Mouse (Mus musculus) G1E (cell line): ENCODE data around the gene Rbpj. TPM values are rescaled to one million over a fixed set of nuclear protein-coding genes. Genes with fewer than 3 reads are reported as not detected.

Experiments
- ATAC-seq: 2 replicates; pipeline ENCODE4 v1.8.0; 2016; ENCODE audit warnings: mild to moderate bottlenecking; ENCODE audit not compliant: insufficient number of reproducible peaks, poor library complexity, low FRiP score, severe bottlenecking; ENCODE audit errors: extremely low read depth
- DNase-seq: peaks from one replicate; pipeline ENCODE4 v3.0.0; 2012; ENCODE audit warnings: low spot score
- H3K27me3 ChIP-seq: 2 replicates; pipeline ENCODE4 v1.6.1; 2012; ENCODE audit warnings: mild to moderate bottlenecking, low read length, inconsistent platforms; ENCODE audit not compliant: insufficient read depth
- H3K36me3 ChIP-seq: replicated peaks from 2 replicates; pipeline ENCODE3; 2012; ENCODE audit warnings: mild to moderate bottlenecking, inconsistent platforms
- H3K4me1 ChIP-seq: 2 replicates; pipeline ENCODE4 v1.6.1; 2012; ENCODE audit warnings: low read depth, low read length, inconsistent platforms, mixed read lengths; ENCODE audit not compliant: insufficient read depth
- H3K4me3 ChIP-seq: 2 replicates; pipeline ENCODE4 v1.5.1; 2012; ENCODE audit warnings: low read depth, mild to moderate bottlenecking, inconsistent platforms, low read length, moderate library complexity, mixed read lengths
- H3K9me3 ChIP-seq: replicated peaks from 2 replicates; pipeline ENCODE4 v1.6.1; 2012; ENCODE audit warnings: inconsistent platforms
- CTCF ChIP-seq: IDR thresholded peaks from 2 replicates; pipeline ENCODE4 v1.5.1; 2012; ENCODE audit warnings: low read depth, low read length, inconsistent platforms, mixed read lengths
- GATA1 ChIP-seq: IDR thresholded peaks from 2 replicates; pipeline ENCODE4 v1.6.1; 2012; ENCODE audit warnings: borderline replicate concordance, low read length, inconsistent platforms, mixed read lengths
- GATA2 ChIP-seq: IDR thresholded peaks from 2 replicates; pipeline ENCODE4 v1.6.1; 2012; ENCODE audit warnings: low read depth, low read length, inconsistent platforms, borderline replicate concordance
- POLR2AphosphoS5 ChIP-seq: IDR thresholded peaks from 2 replicates; pipeline ENCODE4 v1.6.1; 2012; ENCODE audit warnings: low read depth, low read length, inconsistent platforms; ENCODE audit not compliant: insufficient replicate concordance
- TAL1 ChIP-seq: conservative IDR thresholded peaks from 2 replicates; pipeline ENCODE4 v1.6.1; 2012; ENCODE audit warnings: low read depth, low read length, inconsistent platforms, mixed read lengths
- polyA plus RNA-seq: library from polyadenylated mRNA; stranded (reverse); fragments of >175 nt; gene quantifications from 2 replicates; pipeline ENCODE4 v1.2.3, GENCODE M21; 2012
- total RNA-seq, 2 experiments: library from RNA; stranded (forward) in 1 of 2; stranded (reverse) in 1 of 2; fragments of 200-1000 nt in 1 of 2; fragments of >200 nt in 1 of 2; fragmentation: Nextera tagmentation in 1 of 2; gene quantifications; 2 replicates each; pipeline ENCODE4 v1.2.3; 2014 to 2017

Rbpj gene
- total and polyA plus RNA-seq, 3 experiments, result 5.5 to 33.5 (median 17.2) TPM

DNA sequence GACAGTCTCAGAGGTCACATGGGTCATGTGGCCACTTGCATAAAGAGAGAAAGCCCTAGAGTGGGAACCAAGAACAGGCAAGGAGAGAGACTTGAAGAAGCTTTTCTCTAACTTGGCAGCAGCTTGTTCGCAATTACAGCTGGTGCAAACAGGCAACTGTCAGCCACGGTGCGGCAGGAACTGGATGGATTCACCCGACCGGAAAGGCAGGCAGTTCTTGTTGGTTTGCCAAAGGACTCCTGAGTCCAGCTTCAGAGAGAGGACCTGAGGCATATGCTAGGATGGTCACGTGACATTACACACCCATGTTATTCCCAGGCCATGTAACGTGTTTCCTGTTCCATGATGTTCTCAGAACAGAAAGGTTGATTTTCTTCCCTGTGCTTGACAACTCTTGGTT lies 222.4 kb downstream of the Rbpj start:
- Histone ChIP-seq H3K36me3 (no peaks in the 10 kb centered on the region), H3K4me3 (no peak overlapping the region), H3K9me3 (no peaks in the 10 kb centered on the region), H3K27me3 (no peaks in the 10 kb centered on the region; the same call in 1 of the 2 replicates), H3K4me1 (peaks cover 4% of the 10 kb centered on the region)
- DNase-seq, result no peak
- ATAC-seq, result no peak
- TF ChIP-seq GATA1, result no peak
- no peak for TF ChIP-seq GATA2
- no peak for TF ChIP-seq POLR2AphosphoS5
- TF ChIP-seq TAL1, result no peak
- no peak for TF ChIP-seq CTCF

DNA sequence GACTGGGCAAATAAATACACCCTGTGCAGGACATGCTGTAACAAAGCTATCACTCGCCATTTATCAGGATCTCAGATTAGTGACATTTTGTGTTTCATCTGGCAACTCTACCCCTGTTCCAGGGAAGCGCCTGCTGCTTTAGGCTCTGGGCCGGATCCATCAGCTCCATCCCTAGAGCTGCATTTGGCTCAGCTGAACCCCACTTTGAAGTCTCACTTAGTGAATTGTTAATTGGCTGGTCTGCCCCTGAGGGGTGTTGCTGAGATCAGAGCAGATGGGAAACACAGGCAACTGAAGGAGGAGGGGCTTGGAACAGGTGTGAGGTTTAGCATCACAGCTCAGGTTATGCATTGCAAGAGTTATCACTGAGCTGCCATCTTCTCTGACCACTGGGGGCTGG lies 225.6 kb downstream of the Rbpj start:
- H3K4me1 ChIP-seq, result no peaks in the 10 kb centered on the region

DNA sequence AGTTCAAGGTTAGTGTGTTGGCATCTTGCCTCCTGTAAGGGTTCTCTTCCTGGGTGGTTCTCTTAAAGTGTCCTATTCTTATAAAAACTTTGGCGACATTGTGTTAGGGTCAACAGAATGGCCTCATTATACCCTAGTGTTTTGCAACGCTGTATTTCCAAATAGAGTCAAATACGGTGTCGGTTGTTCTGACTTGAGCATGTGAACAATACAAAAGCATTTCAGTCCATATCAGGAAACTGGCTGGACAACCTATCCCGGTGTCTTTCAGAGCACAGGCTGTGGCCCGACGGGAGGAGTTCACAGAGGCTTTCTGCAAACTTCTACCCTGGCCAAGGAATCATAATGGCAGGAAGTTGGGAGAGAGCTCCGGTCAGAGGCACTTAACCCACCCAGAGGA lies 226.1 kb downstream of the Rbpj start:
- Histone ChIP-seq H3K4me3 (no peak overlapping the region), H3K9me3 (no peaks in the 10 kb centered on the region), H3K27me3 (no peaks in the 10 kb centered on the region; the same call in 1 of the 2 replicates), H3K36me3 (no peaks in the 10 kb centered on the region), H3K4me1 (no peaks in the 10 kb centered on the region)
- TF ChIP-seq GATA1, result no peak
- no peak for TF ChIP-seq POLR2AphosphoS5
- TF ChIP-seq TAL1, result no peak
- no peak for TF ChIP-seq CTCF
- no peak for TF ChIP-seq GATA2
- ATAC-seq (no peak), DNase-seq (no peak)

More for the DNA sequence above, 225.6 kb downstream of the Rbpj start:
- Histone ChIP-seq H3K27me3 (no peaks in the 10 kb centered on the region; the same call in 1 of the 2 replicates), H3K9me3 (no peaks in the 10 kb centered on the region), H3K36me3 (no peaks in the 10 kb centered on the region), H3K4me3 (no peak overlapping the region)
- no peak for TF ChIP-seq POLR2AphosphoS5
- TF ChIP-seq GATA2, result no peak
- TF ChIP-seq GATA1, result no peak
- no peak for TF ChIP-seq TAL1
- TF ChIP-seq CTCF, result no peak
- ATAC-seq, result no peak
- DNase-seq, result no peak

DNA sequence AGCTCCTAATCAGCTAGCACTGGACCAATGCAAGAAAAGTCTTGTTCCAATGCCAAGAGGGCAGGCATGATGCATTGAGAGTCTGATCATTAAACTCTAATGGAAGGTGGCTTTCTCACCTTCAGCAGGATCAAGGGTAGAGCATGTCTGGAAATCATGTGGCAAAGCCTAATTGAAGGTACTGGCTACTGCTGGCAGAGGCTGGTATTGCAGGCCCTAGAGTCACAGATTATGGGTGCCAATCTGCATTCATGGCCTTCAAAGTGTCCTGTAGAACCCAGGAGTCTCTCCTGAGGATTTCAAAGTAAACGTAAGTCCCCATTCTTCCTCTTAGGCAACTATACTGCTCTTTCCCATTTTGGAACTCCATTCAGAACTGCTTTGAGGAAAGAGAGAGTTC lies 226.7 kb downstream of the Rbpj start:
- no peak for DNase-seq
- TF ChIP-seq GATA2 (no peak), CTCF (0 out of 2 replicates have a peak, but pooled peaks have one; percentile 3), TAL1 (no peak), POLR2AphosphoS5 (no peak), GATA1 (no peak)
- no peaks in the 10 kb centered on the region for H3K36me3 ChIP-seq
- ATAC-seq, result no peak
- no peak overlapping the region for H3K4me3 ChIP-seq
- no peaks in the 10 kb centered on the region; the same call in 1 of the 2 replicates for H3K27me3 ChIP-seq
- no peaks in the 10 kb centered on the region for H3K4me1 ChIP-seq
- H3K9me3 ChIP-seq, result no peaks in the 10 kb centered on the region

DNA sequence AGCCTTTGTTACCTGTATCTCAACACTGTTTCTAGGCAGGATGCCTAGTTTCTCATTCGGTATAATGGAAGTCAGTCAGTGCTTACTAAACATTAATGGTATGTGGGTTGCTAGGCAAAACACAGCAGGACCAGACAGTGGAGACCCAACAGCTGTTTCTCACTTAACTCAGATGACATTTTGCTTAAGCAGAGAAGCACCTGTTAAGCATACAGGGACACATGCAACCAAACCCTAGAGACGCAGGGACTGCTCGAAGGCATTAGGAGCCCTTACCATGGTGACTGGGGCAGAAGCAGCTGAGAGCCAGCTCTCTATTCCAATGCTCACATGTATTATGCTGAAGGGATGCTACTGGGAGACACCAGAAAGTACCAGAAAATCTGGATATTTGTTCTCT lies 230.7 kb downstream of the Rbpj start:
- DNase-seq, result no peak
- no peaks in the 10 kb centered on the region for H3K9me3 ChIP-seq
- H3K36me3 ChIP-seq, result no peaks in the 10 kb centered on the region
- ATAC-seq, result no peak
- TF ChIP-seq GATA1 (no peak), CTCF (no peak), POLR2AphosphoS5 (no peak), TAL1 (no peak), GATA2 (no peak)
- H3K4me1 ChIP-seq, result no peaks in the 10 kb centered on the region
- peaks cover 5% of the 10 kb centered on the region; the same call in 1 of the 2 replicates for H3K27me3 ChIP-seq
- no peak overlapping the region for H3K4me3 ChIP-seq

DNA sequence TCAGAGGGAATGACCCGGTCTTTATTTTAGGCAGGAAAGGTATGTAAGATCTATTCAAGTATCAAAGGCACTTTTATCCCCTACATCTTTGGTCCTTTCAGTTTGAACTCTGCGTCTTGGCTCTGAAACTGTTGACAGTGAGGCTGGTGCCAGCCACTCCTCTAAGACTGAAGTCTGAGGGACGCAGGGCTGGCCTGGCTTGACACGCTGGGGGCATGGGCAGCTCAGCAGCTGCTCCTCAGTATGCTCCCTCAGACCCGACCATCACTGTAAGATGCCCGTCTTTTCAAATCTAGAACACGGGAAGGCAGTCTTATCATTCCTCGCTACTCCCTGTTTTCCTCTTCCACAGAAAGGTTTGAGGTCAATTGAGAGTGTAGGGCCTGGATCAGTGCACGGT lies 231.8 kb downstream of the Rbpj start:
- DNase-seq (no peak), ATAC-seq (no peak)
- Histone ChIP-seq H3K27me3 (peaks cover 5% of the 10 kb centered on the region; the same call in 1 of the 2 replicates), H3K4me1 (no peaks in the 10 kb centered on the region), H3K4me3 (no peak overlapping the region), H3K36me3 (no peaks in the 10 kb centered on the region), H3K9me3 (no peaks in the 10 kb centered on the region)
- no peak for TF ChIP-seq POLR2AphosphoS5
- no peak for TF ChIP-seq GATA1
- TF ChIP-seq CTCF, result no peak
- no peak for TF ChIP-seq TAL1

DNA sequence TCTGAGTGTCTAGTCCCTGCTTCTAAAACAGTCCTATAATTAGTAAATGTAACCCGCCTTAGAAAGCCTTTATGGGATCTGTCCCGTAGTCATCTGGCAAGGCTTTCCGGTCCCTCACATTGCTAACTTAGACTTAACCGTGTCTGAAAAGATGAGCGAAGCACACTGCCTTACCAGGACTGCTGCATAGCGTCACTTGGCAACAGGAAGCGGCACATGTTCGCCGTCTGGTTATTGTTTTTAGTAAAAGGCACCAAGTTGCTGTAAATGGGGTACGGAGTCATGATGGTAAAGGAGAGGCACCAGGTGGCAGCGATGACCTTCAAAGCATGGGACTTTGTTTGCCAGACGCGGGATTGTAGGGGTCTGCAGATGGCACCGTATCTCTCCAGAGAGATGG lies 236.7 kb downstream of the Rbpj start:
- no peak overlapping the region for H3K4me3 ChIP-seq
- H3K36me3 ChIP-seq, result no peaks in the 10 kb centered on the region
- H3K27me3 ChIP-seq, result peaks cover 11% of the 10 kb centered on the region; the same call in 1 of the 2 replicates
- H3K9me3 ChIP-seq, result no peaks in the 10 kb centered on the region
- TF ChIP-seq TAL1, result no peak
- no peak for TF ChIP-seq GATA1
- no peak for TF ChIP-seq CTCF
- TF ChIP-seq POLR2AphosphoS5, result no peak
- no peak for TF ChIP-seq GATA2
- H3K4me1 ChIP-seq, result no peaks in the 10 kb centered on the region
- ATAC-seq, result no peak
- no peak for DNase-seq

Other genes starting within 250 kb of the Rbpj start
- 31.8 and 36.0 TPM in 2 replicates for gene Smim20, start 199.1 kb upstream of the Rbpj start, total RNA-seq (2014; fragmentation: Nextera tagmentation)
- 50.8 and 59.9 TPM in 2 replicates for gene Smim20, start 199.1 kb upstream of the Rbpj start, total RNA-seq (2017)
- 33.1 and 43.0 TPM in 2 replicates for gene Smim20, start 199.1 kb upstream of the Rbpj start, polyA plus RNA-seq
- gene Cckar, start 241.6 kb downstream of the Rbpj start, total RNA-seq (2014; fragmentation: Nextera tagmentation), result not detected in 2 replicates
- gene Cckar, start 241.6 kb downstream of the Rbpj start, total RNA-seq (2017), result 0.11 TPM in 1 of 2 replicates, not detected in the other
- gene Cckar, start 241.6 kb downstream of the Rbpj start, polyA plus RNA-seq, result not detected in 2 replicates